Mouse (Mus musculus): ENCODE results near the gene Olfr993.

Olfr993 gene

DNA sequence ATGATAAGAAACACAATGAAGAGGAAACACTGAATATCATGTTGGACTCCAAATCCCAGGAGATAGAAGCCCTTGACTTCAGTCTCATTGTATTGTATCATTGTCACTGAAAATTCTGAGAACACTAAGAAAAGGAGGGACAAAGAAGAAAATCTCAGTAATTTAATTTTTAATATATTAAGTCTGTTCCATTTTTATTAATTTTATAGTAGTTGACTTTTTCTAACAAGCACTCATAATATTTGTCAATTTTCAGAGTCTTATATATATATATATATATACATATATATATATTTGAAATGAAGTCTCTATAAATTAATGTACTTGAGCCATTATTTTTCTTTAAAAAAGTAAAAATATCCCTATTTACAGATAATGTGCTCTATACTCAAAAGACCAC lies at the start of gene Olfr993:
TSS of gene Olfr993 (minus strand) at position 101 of the 400 bp plus-strand sequence.
- in situ Hi-C loops (cut with MboI; ENCODE audit: low pct_unique_long_range_greater_than_20kb in 1 of 2, low sequenced_read_pairs in 2 of 2, unreplicated experiment in 1 of 2) = no loop called here

DNA sequence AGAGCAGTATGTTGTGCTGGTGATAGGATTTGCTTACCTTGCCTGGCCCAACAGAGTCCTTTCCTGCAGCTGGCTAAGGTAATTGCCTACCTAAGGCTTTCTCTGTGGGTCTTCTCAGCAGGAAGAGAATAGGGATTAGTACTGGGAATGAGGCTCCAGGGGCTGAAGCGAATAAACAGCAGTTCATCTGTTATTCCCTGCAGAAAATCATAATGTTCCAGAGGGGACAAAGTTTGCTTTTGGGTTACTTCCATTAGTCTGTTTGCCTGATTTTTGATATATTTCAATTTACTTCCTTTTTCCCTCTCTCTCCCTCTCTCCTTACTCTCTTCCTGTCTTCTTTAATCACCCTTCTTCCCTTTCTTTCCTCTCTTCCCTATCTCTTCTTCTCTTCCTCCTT lies 28.9 kb upstream of the Olfr993 start, which contains the start of gene Olfr995:
TSS of gene Olfr995 (minus strand) at position 101 of the 400 bp plus-strand sequence.
- in situ Hi-C loops (cut with MboI; ENCODE audit: low pct_unique_long_range_greater_than_20kb in 1 of 2, low sequenced_read_pairs in 2 of 2, unreplicated experiment in 1 of 2) = no loop called here

DNA sequence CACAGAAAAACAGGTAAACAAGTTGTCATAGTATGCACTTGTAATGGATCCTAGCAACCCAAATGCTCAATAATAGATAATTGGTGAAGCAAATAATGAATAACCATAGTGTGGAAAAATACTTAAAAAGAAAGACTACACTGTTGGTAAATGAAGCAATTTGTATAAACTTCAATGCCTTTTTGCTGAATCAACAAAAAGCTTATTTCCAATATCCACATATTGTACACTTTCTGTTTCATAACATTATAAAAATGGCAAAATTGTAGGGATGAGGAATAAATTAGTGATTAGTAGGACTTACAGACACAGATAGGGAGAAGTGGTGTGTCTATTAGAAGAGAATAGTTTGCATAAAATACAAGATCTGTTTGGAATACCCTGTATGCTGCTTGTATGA lies 27.9 kb upstream of the Olfr993 start:
- in situ Hi-C loops (cut with MboI; ENCODE audit: low pct_unique_long_range_greater_than_20kb in 1 of 2, low sequenced_read_pairs in 2 of 2, unreplicated experiment in 1 of 2) = no loop called here

DNA sequence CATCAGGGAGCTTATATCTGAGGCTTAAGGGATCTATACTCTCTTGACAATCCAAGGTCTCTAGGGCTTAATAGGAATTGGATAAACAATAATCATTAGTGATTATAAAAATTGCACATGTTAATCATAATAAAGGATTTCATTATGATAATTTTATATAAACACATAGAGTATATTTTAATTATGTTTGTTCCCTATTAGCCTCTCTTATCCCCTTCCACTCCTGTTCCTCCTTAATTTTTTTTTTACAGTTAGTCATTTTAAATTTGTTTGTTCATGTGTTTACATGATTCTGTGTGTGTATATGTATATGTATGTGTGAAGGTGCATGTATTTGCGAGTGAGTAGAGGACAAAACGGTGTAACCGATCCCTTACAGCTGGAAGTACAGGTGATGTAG lies 21.7 kb upstream of the Olfr993 start, which contains the start of gene Olfr994:
TSS of gene Olfr994 (minus strand) at position 101 of the 400 bp plus-strand sequence.
- in situ Hi-C loops (cut with MboI; ENCODE audit: low pct_unique_long_range_greater_than_20kb in 1 of 2, low sequenced_read_pairs in 2 of 2, unreplicated experiment in 1 of 2) = no loop called here

DNA sequence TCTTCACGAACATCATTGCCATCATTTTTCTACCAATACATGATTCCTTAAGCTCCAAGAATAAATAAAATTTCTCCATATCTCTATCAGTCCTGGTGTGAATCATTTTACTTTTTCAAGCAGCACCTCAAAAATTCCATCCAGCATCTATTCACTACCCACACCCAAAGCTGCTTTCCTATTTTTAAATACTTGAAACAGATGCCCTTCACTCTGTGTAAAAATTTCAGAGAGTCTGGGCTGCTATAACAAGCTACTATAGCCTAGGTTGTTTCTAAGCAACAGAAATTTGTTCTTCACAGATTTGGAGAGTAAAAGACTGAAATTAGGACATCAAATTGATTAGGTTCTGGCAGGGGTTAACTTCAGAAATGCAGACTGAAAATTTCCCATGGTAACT lies 11.2 kb upstream of the Olfr993 start:
- in situ Hi-C loops (cut with MboI; ENCODE audit: low pct_unique_long_range_greater_than_20kb in 1 of 2, low sequenced_read_pairs in 2 of 2, unreplicated experiment in 1 of 2) = no loop called here

DNA sequence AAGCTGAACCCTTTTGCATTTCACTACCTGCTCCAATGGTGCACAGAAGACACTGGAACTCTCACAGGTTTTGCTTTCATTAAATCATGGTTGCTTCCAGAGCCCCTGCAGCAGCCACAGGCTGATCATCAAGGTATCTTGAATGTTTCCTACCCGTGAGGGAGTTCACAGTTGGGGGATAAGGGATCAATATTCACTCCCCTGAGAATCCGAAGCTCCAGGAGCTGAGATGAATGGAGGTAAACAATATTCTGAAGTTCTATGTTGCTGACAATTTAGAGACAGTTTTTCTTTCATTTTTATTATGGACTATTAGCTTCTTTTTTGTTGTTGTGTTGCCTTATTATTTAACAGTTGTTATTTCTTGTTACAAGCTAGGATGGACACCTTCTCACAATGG lies 5.3 kb downstream of the Olfr993 start, which contains the start of gene Olfr992:
TSS of gene Olfr992 (minus strand) at position 101 of the 400 bp plus-strand sequence.
- in situ Hi-C loops (cut with MboI; ENCODE audit: low pct_unique_long_range_greater_than_20kb in 1 of 2, low sequenced_read_pairs in 2 of 2, unreplicated experiment in 1 of 2) = no loop called here
